Mouse (Mus musculus) thymus, postnatal 0 days (tissue): ENCODE data around the gene Diablo. TPM values are rescaled to one million over a fixed set of nuclear protein-coding genes. Genes with fewer than 3 reads are reported as not detected.
"Not testable (repeated sequence)": the region's sequence is repeated elsewhere in the genome, so short reads cannot be mapped to it uniquely, and the experiment has no call there.

Source experiments
- DNase-seq: peaks from one replicate; pipeline ENCODE4 v3.0.0-alpha.2; 2015; ENCODE audit warnings: low spot score
- polyA plus RNA-seq: library from polyadenylated mRNA; unstranded; fragments of >200 nt; fragmentation: Nextera tagmentation; extraction: Ambion mirVana; gene quantifications from 2 replicates; pipeline ENCODE4 v1.2.1, GENCODE M21; 2015

Diablo gene
- 131 and 139 TPM in 2 replicates for polyA plus RNA-seq

GRCm38 (mm10) chr5:123523692-123524392 lies at the start of gene Diablo:
TSS of gene Diablo (minus strand) at chr5:123524176.
- DNase-seq = peak; percentile 100

GRCm38 (mm10) chr5:123573362-123573761 lies 49.4 kb upstream of the Diablo start:
- DNase-seq = peak; percentile 10

- peak; percentile 99 for DNase-seq
Measured at GRCm38 (mm10) chr5:123572357-123573186, 48.6 kb upstream of the Diablo start, which contains the start of gene Vps33a. TSS of gene Vps33a (minus strand) at chr5:123573038.

- no peak for DNase-seq
Measured at GRCm38 (mm10) chr5:123561128-123561527, 37.2 kb upstream of the Diablo start.

GRCm38 (mm10) chr5:123559588-123559987 lies 35.6 kb upstream of the Diablo start:
- no peak for DNase-seq

- no peak for DNase-seq
Measured at GRCm38 (mm10) chr5:123556451-123556850, 32.5 kb upstream of the Diablo start.

- DNase-seq = no peak
Measured at GRCm38 (mm10) chr5:123555693-123556092, 31.7 kb upstream of the Diablo start.

- no peak for DNase-seq
Measured at GRCm38 (mm10) chr5:123533801-123534200, 9.8 kb upstream of the Diablo start.

- no peak for DNase-seq
Measured at GRCm38 (mm10) chr5:123530056-123530455, 6.1 kb upstream of the Diablo start.

- no peak for DNase-seq
Measured at GRCm38 (mm10) chr5:123528641-123529040, 4.7 kb upstream of the Diablo start.

- no peak for DNase-seq
Measured at GRCm38 (mm10) chr5:123525916-123526495, 2.0 kb upstream of the Diablo start.

GRCm38 (mm10) chr5:123525281-123525680 lies 1.3 kb upstream of the Diablo start, which contains the start of gene Gm49027:
TSS of gene Gm49027 (minus strand) at chr5:123525488.
- DNase-seq = no peak

- no peak for DNase-seq
Measured at GRCm38 (mm10) chr5:123524393-123524750, 396 bp upstream of the Diablo start.

GRCm38 (mm10) chr5:123522166-123522565 lies 1.8 kb downstream of the Diablo start:
- DNase-seq = no peak

- DNase-seq = no peak
Measured at GRCm38 (mm10) chr5:123521621-123522020, 2.4 kb downstream of the Diablo start.

GRCm38 (mm10) chr5:123520666-123521065 lies 3.3 kb downstream of the Diablo start:
- DNase-seq = no peak

GRCm38 (mm10) chr5:123514871-123515270 lies 9.1 kb downstream of the Diablo start:
- no peak for DNase-seq

GRCm38 (mm10) chr5:123512102-123512501 lies 11.9 kb downstream of the Diablo start:
- DNase-seq = no peak

GRCm38 (mm10) chr5:123511426-123511825 lies 12.6 kb downstream of the Diablo start:
- DNase-seq = not testable (repeated sequence)

- DNase-seq = no peak
Measured at GRCm38 (mm10) chr5:123510160-123510559, 13.8 kb downstream of the Diablo start, which contains the start of gene B3gnt4. TSS of gene B3gnt4 (plus strand) at chr5:123510460.

GRCm38 (mm10) chr5:123508921-123509320 lies 15.1 kb downstream of the Diablo start:
- DNase-seq = no peak
